Mouse (Mus musculus) bone marrow macrophage, adult 2 months (primary cell): ENCODE measurements around the gene Tjap1. TPM values are rescaled to one million over a fixed set of nuclear protein-coding genes. Genes with fewer than 3 reads are reported as not detected.

Experiments
- H3K27ac ChIP-seq: 2 replicates; pipeline ENCODE4 v1.5.1; 2012; ENCODE audit warnings: low read depth, low read length; ENCODE audit not compliant: insufficient read depth
- H3K4me1 ChIP-seq: 2 replicates; pipeline ENCODE4 v1.6.1; 2012; ENCODE audit warnings: low read length; ENCODE audit not compliant: control insufficient read depth, insufficient read depth
- H3K4me3 ChIP-seq: 2 replicates; pipeline ENCODE4 v1.5.1; 2012; ENCODE audit warnings: mild to moderate bottlenecking, low read length, moderate library complexity; ENCODE audit not compliant: insufficient read depth
- CTCF ChIP-seq: IDR thresholded peaks from 2 replicates; pipeline ENCODE4 v1.5.1; 2012; ENCODE audit warnings: low read depth, mild to moderate bottlenecking, low read length, moderate library complexity
- POLR2A ChIP-seq: IDR thresholded peaks from 2 replicates; pipeline ENCODE4 v1.6.1; 2012; ENCODE audit warnings: mild to moderate bottlenecking, low read depth, low read length, borderline replicate concordance
- polyA plus RNA-seq: library from polyadenylated mRNA; stranded (reverse); fragments of >200 nt; gene quantifications from 2 replicates; pipeline ENCODE4 v1.2.4, GENCODE M21; 2012; ENCODE audit not compliant: missing spikeins, insufficient read depth, insufficient read length

Gene Tjap1
- polyA plus RNA-seq, 1 experiment = 18.1 TPM

DNA sequence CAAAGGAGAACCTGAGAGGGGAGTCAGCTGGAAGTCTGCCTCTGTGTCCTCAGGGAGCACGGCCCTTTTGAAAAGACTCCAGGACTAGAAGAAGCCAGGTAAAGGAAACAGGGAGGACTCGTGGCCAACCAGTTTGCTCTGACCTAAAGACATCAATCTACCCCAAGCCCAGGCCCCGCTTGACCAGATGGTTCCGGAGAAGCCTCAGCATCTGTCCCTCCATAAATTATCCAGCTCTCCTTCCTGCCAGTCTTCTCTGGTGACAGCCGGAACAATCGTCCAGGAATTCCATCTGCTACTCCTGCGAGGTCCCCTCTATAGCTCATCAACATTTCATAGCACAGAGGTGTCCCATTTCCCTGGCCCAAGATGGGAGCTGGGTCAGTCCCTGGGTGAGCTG, 1.8 kb upstream of the Tjap1 start:
- no peak for TF ChIP-seq POLR2A
- no peak for TF ChIP-seq CTCF
- Histone ChIP-seq H3K4me1 (peaks cover 12% of the 10 kb centered on the region), H3K27ac (no peak overlapping the region), H3K4me3 (no peak overlapping the region)

DNA sequence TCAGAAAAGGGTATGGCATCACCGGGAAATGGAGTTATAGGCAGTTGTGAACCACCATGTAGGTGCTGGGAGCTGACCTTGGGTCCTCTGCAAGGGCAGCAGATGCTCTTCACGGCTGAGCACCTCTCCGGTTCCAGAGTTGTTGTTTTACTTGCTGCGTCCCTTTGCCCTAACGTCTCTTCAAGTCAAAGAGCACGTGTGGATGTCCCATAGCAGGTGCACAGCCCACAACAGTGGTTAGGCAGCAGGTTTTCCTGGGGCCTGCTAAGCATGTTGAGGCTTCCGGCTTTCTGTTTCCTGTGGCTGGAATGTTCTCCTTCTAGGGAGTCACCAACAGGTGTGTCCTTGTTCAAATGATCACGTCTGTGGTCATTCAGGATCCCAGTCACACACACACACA, 1.1 kb upstream of the Tjap1 start:
- Histone ChIP-seq H3K27ac (no peak overlapping the region), H3K4me1 (peaks cover 12% of the 10 kb centered on the region), H3K4me3 (no peak overlapping the region)
- TF ChIP-seq POLR2A (no peak), CTCF (no peak)

DNA sequence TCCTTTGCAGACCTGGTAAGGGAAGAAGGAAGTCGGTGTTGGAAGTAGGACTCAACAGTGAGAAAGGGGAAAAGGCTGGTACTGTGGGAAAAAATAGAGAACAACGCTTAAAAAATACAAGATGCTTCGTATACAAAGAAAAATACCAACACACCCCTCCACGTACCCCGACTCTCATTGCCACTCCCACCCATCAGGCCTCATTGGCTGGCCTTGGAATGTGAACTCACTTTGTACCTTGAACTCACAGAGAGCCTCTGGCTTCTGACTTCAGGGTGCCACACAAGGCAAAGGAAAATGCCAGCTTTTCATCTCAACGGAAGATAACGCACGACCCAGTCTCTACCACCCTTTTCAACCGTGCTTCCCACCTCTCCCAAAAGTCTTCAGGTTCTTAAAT, 314 bp upstream of the Tjap1 start:
- Histone ChIP-seq H3K4me3 (peak overlapping the region; percentile 88), H3K27ac (no peak overlapping the region)
- TF ChIP-seq POLR2A (no peak), CTCF (no peak)

DNA sequence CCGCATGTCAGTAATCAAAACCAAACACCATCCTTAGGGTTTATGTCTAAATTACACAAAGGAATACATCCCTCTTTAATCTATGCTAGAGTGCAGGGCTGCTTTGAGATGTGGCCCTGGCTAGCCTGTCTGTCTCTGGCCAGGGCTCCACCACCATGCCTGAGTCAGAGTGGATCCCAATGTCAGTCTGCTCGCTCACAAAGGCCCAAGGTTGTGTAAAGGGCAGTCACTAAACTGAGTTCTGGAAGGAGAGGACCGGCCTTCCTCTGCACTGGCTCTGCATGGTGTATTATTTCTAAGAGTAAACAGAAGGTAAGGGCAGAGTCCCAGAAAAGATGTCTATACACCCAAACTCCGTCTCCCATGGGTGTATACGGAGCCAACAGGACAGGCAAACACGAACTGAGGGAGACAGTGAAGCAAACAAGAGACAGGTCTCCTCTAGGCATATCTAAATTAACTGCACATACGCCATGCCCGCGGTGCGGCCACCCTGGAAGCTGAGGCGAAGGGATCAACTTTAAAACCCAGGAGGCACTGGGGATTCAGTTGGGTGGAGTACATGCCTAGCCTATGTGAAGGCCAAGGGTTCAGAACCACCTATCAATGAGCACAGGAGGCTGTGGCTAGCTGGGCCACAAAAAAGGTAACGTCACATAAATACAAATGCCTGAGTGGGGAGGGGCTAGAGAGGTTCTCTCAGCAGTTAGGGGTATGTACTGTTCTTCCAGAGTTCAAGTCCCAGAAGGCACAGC, 4.6 kb downstream of the Tjap1 start:
- Histone ChIP-seq H3K27ac (no peak overlapping the region), H3K4me3 (no peak overlapping the region), H3K4me1 (peaks cover 8% of the 10 kb centered on the region)
- TF ChIP-seq POLR2A (no peak), CTCF (no peak)

More for the DNA sequence above, 314 bp upstream of the Tjap1 start:
- H3K4me1 ChIP-seq = peaks cover 12% of the 10 kb centered on the region

- peaks cover 6% of the 10 kb centered on the region for H3K4me1 ChIP-seq
- no peak overlapping the region for H3K4me3 ChIP-seq
- H3K27ac ChIP-seq = no peak overlapping the region
- TF ChIP-seq CTCF (no peak), POLR2A (no peak)
Measured at GRCm38 (mm10) chr17:46277586-46277985, 5.2 kb downstream of the Tjap1 start.

DNA sequence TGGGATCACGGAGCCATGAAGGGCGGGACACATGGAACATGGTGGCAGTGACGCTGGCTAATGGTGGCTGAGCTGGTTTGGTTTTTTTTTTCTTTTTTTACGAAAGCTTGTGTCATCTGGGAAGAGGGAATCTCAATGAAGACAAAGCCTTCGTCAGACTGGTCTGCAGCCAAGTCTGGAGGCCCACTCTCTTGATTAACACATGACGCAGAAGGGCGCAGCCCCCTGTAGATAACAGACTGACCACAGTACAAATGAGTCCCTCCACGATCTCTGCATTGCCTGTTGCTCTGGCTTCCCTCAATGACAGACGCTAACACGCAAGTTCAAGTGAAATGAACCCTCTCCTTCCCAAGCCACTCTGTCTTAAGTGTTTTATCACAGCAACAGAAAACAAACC, 7.3 kb downstream of the Tjap1 start:
- Histone ChIP-seq H3K27ac (no peak overlapping the region), H3K4me3 (no peak overlapping the region), H3K4me1 (no peaks in the 10 kb centered on the region)
- TF ChIP-seq CTCF (no peak), POLR2A (no peak)

- H3K4me1 ChIP-seq = no peaks in the 10 kb centered on the region
- H3K27ac ChIP-seq = no peak overlapping the region
- H3K4me3 ChIP-seq = no peak overlapping the region
- TF ChIP-seq CTCF (no peak), POLR2A (no peak)
Measured at GRCm38 (mm10) chr17:46275034-46275433, 7.8 kb downstream of the Tjap1 start.

DNA sequence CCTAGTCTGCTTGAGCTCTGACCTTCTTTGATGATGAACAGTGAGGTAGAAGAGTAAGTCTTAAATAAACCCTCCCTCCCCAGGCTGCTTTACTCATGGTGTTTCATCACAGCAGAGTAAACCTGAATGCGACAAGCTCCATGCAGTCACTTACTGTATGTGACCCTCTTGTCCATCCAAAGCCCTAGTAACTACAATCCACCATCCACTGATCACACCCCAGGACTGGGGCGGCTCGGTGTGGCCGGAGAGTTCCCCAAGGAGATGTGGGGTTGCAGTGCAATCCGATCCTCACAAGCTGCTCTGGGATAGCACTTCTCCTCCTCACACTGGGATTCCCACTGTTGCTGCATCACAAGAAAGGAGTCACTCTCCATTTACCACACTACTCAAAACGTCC, 8.4 kb downstream of the Tjap1 start:
- H3K27ac ChIP-seq = no peak overlapping the region
- no peaks in the 10 kb centered on the region for H3K4me1 ChIP-seq
- TF ChIP-seq CTCF = no peak
- TF ChIP-seq POLR2A = no peak
- no peak overlapping the region for H3K4me3 ChIP-seq

DNA sequence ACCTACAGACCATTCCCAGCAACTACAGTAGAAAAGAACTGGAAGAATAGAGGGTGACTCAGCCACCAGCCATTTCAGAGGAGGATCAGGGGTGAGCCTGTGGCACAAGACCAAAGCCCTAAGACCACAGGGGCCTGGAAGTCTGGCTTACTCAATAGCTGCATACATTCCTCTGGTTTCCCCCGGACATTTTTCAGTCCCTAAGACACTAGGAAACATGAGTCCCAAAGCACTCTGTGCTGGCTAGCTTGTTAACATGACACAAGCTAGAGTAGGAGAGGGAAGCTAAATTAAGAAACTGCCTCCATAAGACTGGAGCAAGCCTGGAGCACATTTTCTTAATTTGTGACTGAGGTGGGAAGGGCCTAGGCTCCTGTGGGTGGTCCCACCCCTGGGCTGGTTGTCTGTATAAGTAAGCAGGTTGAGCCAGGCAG, 9.0 kb downstream of the Tjap1 start:
- H3K27ac ChIP-seq = no peak overlapping the region
- H3K4me3 ChIP-seq = no peak overlapping the region
- no peaks in the 10 kb centered on the region for H3K4me1 ChIP-seq
- no peak for TF ChIP-seq POLR2A

- H3K27ac ChIP-seq = no peak overlapping the region
- H3K4me3 ChIP-seq = no peak overlapping the region
- no peaks in the 10 kb centered on the region for H3K4me1 ChIP-seq
- TF ChIP-seq CTCF (no peak), POLR2A (no peak)
Measured at GRCm38 (mm10) chr17:46272675-46273074, 10.2 kb downstream of the Tjap1 start.

DNA sequence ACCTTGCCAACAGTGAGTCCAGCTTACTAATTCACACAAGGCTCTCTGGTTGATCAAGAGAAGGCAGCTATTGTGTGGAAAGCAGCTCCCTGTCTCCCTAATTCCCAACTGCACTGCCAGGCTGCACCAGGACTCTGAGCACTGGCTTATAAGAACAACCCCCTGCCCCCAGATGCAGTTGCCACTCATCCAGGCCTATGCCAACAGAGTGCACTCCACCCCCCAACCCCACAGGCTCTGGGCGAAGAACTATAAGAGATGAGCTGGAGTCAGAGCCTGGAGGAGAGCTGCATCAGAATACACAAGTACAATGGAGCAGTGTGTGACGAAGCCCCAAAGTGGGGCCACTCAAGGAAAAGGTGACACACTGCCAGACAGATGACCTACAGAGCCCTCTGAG, 10.8 kb downstream of the Tjap1 start:
- Histone ChIP-seq H3K4me1 (no peaks in the 10 kb centered on the region), H3K27ac (no peak overlapping the region), H3K4me3 (no peak overlapping the region)
- TF ChIP-seq POLR2A (no peak), CTCF (no peak)
